Mouse (Mus musculus): ENCODE results near the gene Zcchc14. TPM values are rescaled to one million over a fixed set of nuclear protein-coding genes. Genes with fewer than 3 reads are reported as not detected.
"Not testable (repeated sequence)": the region's sequence is repeated elsewhere in the genome, so short reads cannot be mapped to it uniquely, and the experiment has no call there.

Gene Zcchc14
- polyA plus RNA-seq, 1 experiment from 2014 or later = 16.9 TPM

- H3K9me3 ChIP-seq = no peaks in the 10 kb centered on the region
- no peaks in the 10 kb centered on the region for H3K4me1 ChIP-seq
- no peak overlapping the region for H3K4me3 ChIP-seq
- H3K27me3 ChIP-seq (ENCODE audit: poor library complexity, severe bottlenecking) = no peaks in the 10 kb centered on the region
- no peak overlapping the region for H3K27ac ChIP-seq
- H3K36me3 ChIP-seq (replicated peaks) = peaks cover 98% of the 10 kb centered on the region
- DNase-seq (ENCODE audit: extremely low spot score, low spot score) = no peak
- WGBS = 95% methylated on average over 12 of the region's 12 CpGs
Measured at GRCm38 (mm10) chr8:121603801-121604200, 48.9 kb downstream of the Zcchc14 start.

GRCm38 (mm10) chr8:121602860-121603259 lies 49.8 kb downstream of the Zcchc14 start:
- H3K4me3 ChIP-seq = no peak overlapping the region
- H3K9me3 ChIP-seq = no peaks in the 10 kb centered on the region
- DNase-seq (ENCODE audit: extremely low spot score, low spot score) = peak; percentile 39
- 28% methylated on average over 3 of the region's 3 CpGs for WGBS
- no peaks in the 10 kb centered on the region for H3K4me1 ChIP-seq
- H3K27ac ChIP-seq = no peak overlapping the region
- peaks cover 95% of the 10 kb centered on the region for H3K36me3 ChIP-seq (replicated peaks)
- no peaks in the 10 kb centered on the region for H3K27me3 ChIP-seq (ENCODE audit: poor library complexity, severe bottlenecking)

GRCm38 (mm10) chr8:121602411-121602810 lies 50.3 kb downstream of the Zcchc14 start:
- 94% methylated on average over 12 of the region's 12 CpGs for WGBS
- no peak overlapping the region for H3K27ac ChIP-seq
- H3K9me3 ChIP-seq = no peaks in the 10 kb centered on the region

GRCm38 (mm10) chr8:121599842-121600241 lies 52.9 kb downstream of the Zcchc14 start:
- Histone ChIP-seq H3K27ac (no peak overlapping the region), H3K4me1 (no peaks in the 10 kb centered on the region), H3K4me3 (no peak overlapping the region), H3K36me3 (replicated peaks) (peaks cover 91% of the 10 kb centered on the region), H3K9me3 (no peaks in the 10 kb centered on the region), H3K27me3 (ENCODE audit: poor library complexity, severe bottlenecking) (no peaks in the 10 kb centered on the region)
- DNase-seq (ENCODE audit: extremely low spot score, low spot score) = no peak
- WGBS = 93% methylated on average over 14 of the region's 14 CpGs

More at GRCm38 (mm10) chr8:121602411-121602810, 50.3 kb downstream of the Zcchc14 start:
- no peak for DNase-seq (ENCODE audit: extremely low spot score, low spot score)
- H3K4me3 ChIP-seq = no peak overlapping the region
- no peaks in the 10 kb centered on the region for H3K4me1 ChIP-seq
- no peaks in the 10 kb centered on the region for H3K27me3 ChIP-seq (ENCODE audit: poor library complexity, severe bottlenecking)
- peaks cover 95% of the 10 kb centered on the region for H3K36me3 ChIP-seq (replicated peaks)

- WGBS = 45% methylated on average over 7 of the region's 7 CpGs
- DNase-seq (ENCODE audit: extremely low spot score, low spot score) = peak; percentile 69
- Histone ChIP-seq H3K4me3 (no peak overlapping the region), H3K27me3 (ENCODE audit: poor library complexity, severe bottlenecking) (no peaks in the 10 kb centered on the region), H3K27ac (no peak overlapping the region), H3K9me3 (no peaks in the 10 kb centered on the region), H3K36me3 (replicated peaks) (peaks cover 91% of the 10 kb centered on the region), H3K4me1 (no peaks in the 10 kb centered on the region)
Measured at GRCm38 (mm10) chr8:121598892-121599291, 53.8 kb downstream of the Zcchc14 start.

GRCm38 (mm10) chr8:121598190-121598589 lies 54.5 kb downstream of the Zcchc14 start:
- Histone ChIP-seq H3K27me3 (ENCODE audit: poor library complexity, severe bottlenecking) (no peaks in the 10 kb centered on the region), H3K27ac (no peak overlapping the region), H3K4me3 (no peak overlapping the region), H3K9me3 (no peaks in the 10 kb centered on the region), H3K36me3 (replicated peaks) (peaks cover 92% of the 10 kb centered on the region), H3K4me1 (no peaks in the 10 kb centered on the region)
- DNase-seq (ENCODE audit: extremely low spot score, low spot score) = no peak
- 92% methylated on average over 7 of the region's 7 CpGs for WGBS

GRCm38 (mm10) chr8:121597492-121597891 lies 55.2 kb downstream of the Zcchc14 start:
- not testable (repeated sequence) for H3K27ac ChIP-seq; H3K4me3 ChIP-seq; H3K9me3 ChIP-seq; H3K4me1 ChIP-seq; H3K27me3 ChIP-seq (ENCODE audit: poor library complexity, severe bottlenecking); DNase-seq (ENCODE audit: extremely low spot score, low spot score)
- H3K36me3 ChIP-seq (replicated peaks) = peaks cover 86% of the 10 kb centered on the region
- 85% methylated on average over 2 of the region's 2 CpGs for WGBS

GRCm38 (mm10) chr8:121593983-121594382 lies 58.7 kb downstream of the Zcchc14 start:
- H3K4me3 ChIP-seq = no peak overlapping the region
- peaks cover 52% of the 10 kb centered on the region for H3K36me3 ChIP-seq (replicated peaks)
- DNase-seq (ENCODE audit: extremely low spot score, low spot score) = no peak

GRCm38 (mm10) chr8:121593293-121593692 lies 59.4 kb downstream of the Zcchc14 start:
- Histone ChIP-seq H3K27me3 (ENCODE audit: poor library complexity, severe bottlenecking) (no peaks in the 10 kb centered on the region), H3K4me3 (no peak overlapping the region), H3K9me3 (no peaks in the 10 kb centered on the region), H3K36me3 (replicated peaks) (peaks cover 49% of the 10 kb centered on the region), H3K4me1 (peaks cover 31% of the 10 kb centered on the region), H3K27ac (no peak overlapping the region)
- DNase-seq (ENCODE audit: extremely low spot score, low spot score) = no peak
- 91% methylated on average over 5 of the region's 5 CpGs for WGBS

More at GRCm38 (mm10) chr8:121593983-121594382, 58.7 kb downstream of the Zcchc14 start:
- Histone ChIP-seq H3K9me3 (no peaks in the 10 kb centered on the region), H3K27ac (no peak overlapping the region), H3K4me1 (peaks cover 31% of the 10 kb centered on the region), H3K27me3 (ENCODE audit: poor library complexity, severe bottlenecking) (no peaks in the 10 kb centered on the region)
- WGBS = 85% methylated on average over 9 of the region's 9 CpGs

- H3K36me3 ChIP-seq (replicated peaks) = peaks cover 33% of the 10 kb centered on the region
- no peak for DNase-seq (ENCODE audit: extremely low spot score, low spot score)
- 18% methylated on average over 20 of the region's 20 CpGs for WGBS
- peaks cover 31% of the 10 kb centered on the region for H3K4me1 ChIP-seq
- peak overlapping the region; percentile 87; the same call in 1 of the 2 replicates for H3K27ac ChIP-seq
- no peaks in the 10 kb centered on the region for H3K27me3 ChIP-seq (ENCODE audit: poor library complexity, severe bottlenecking)
- no peaks in the 10 kb centered on the region for H3K9me3 ChIP-seq
- peak overlapping the region; percentile 97 for H3K4me3 ChIP-seq
Measured at GRCm38 (mm10) chr8:121591178-121592066, 61.3 kb downstream of the Zcchc14 start.

GRCm38 (mm10) chr8:121590203-121591177 lies 62.2 kb downstream of the Zcchc14 start, which contains the start of gene Map1lc3b:
TSS of gene Map1lc3b (plus strand) at chr8:121590361.
- Histone ChIP-seq H3K4me1 (peaks cover 35% of the 10 kb centered on the region), H3K4me3 (peak within 1 kb of the TSS; percentile 97), H3K36me3 (replicated peaks) (peaks cover 24% of the 10 kb centered on the region), H3K9me3 (no peaks in the 10 kb centered on the region), H3K27ac (peak within 1 kb of the TSS; percentile 87), H3K27me3 (ENCODE audit: poor library complexity, severe bottlenecking) (no peaks in the 10 kb centered on the region)
- under 1% methylated on average over 94 of the region's 94 CpGs for WGBS
- peak; percentile 90 for DNase-seq (ENCODE audit: extremely low spot score, low spot score)

- Histone ChIP-seq H3K36me3 (replicated peaks) (peaks cover 12% of the 10 kb centered on the region), H3K4me3 (peak overlapping the region; percentile 97; the same call in 1 of the 2 replicates), H3K27ac (peak overlapping the region; percentile 87; the same call in 1 of the 2 replicates), H3K4me1 (peaks cover 46% of the 10 kb centered on the region), H3K9me3 (no peaks in the 10 kb centered on the region), H3K27me3 (ENCODE audit: poor library complexity, severe bottlenecking) (no peaks in the 10 kb centered on the region)
- DNase-seq (ENCODE audit: extremely low spot score, low spot score) = no peak
- 48% methylated on average over 2 of the region's 2 CpGs for WGBS
Measured at GRCm38 (mm10) chr8:121589205-121589726, 63.4 kb downstream of the Zcchc14 start.
